Mouse (Mus musculus): ENCODE data around the gene Eef1akmt2. TPM values are rescaled to one million over a fixed set of nuclear protein-coding genes. Genes with fewer than 3 reads are reported as not detected.

The Eef1akmt2 gene
- polyA plus RNA-seq, 1 experiment from 2014 or later, result 62.3 TPM

GRCm38 (mm10) chr7:132799119-132800016 is 53.1 kb downstream of the Eef1akmt2 start:
- WGBS, result 84% methylated on average over 5 of the region's 5 CpGs
- no peaks in the 10 kb centered on the region for H3K27me3 ChIP-seq (replicated peaks)
- no peaks in the 10 kb centered on the region for H3K9me3 ChIP-seq
- H3K4me3 ChIP-seq (replicated peaks), result no peak overlapping the region
- H3K4me2 ChIP-seq, result no peak overlapping the region
- ATAC-seq (ENCODE audit: insufficient read depth, low FRiP score, low read depth), result no peak
- H3K9ac ChIP-seq, result no peak overlapping the region
- no peaks in the 10 kb centered on the region for H3K36me3 ChIP-seq
- H3K27ac ChIP-seq, result no peak overlapping the region
- peaks cover 14% of the 10 kb centered on the region; the same call in 1 of the 2 replicates for H3K4me1 ChIP-seq

DNA sequence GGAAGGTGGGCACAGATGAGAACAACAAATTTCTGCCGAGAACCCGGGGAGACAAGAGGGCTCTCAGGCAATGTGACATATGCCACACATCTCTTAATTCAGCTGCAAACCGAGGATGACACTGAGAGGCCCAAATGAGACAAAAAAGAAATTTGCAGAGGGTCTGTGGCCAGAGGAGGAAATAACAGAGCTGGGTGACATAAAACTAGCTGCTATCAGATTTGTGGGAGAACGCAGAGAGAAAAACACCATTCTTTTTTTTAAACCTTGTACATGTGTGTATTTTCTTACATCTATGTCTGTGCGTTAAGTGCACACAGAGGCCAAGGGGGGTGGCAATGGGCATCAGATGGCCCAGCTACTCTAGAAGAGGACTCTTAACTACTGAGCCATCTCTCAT is 57.3 kb downstream of the Eef1akmt2 start:
- H3K27me3 ChIP-seq (replicated peaks), result no peaks in the 10 kb centered on the region
- 85% methylated on average over 5 of the region's 5 CpGs for WGBS
- no peak for ATAC-seq (ENCODE audit: insufficient read depth, low FRiP score, low read depth)
- no peak overlapping the region for H3K27ac ChIP-seq
- no peak overlapping the region for H3K9ac ChIP-seq
- H3K4me1 ChIP-seq, result 0 out of 2 replicates have a peak, but pooled peaks cover 13% of the 10 kb centered on the region
- H3K9me3 ChIP-seq, result no peaks in the 10 kb centered on the region
- H3K4me2 ChIP-seq, result no peak overlapping the region
- no peaks in the 10 kb centered on the region for H3K36me3 ChIP-seq
- no peak overlapping the region for H3K4me3 ChIP-seq (replicated peaks)

- H3K4me1 ChIP-seq, result 0 out of 2 replicates have a peak, but pooled peaks cover 14% of the 10 kb centered on the region
- H3K27ac ChIP-seq, result no peak overlapping the region
- WGBS, result 62% methylated on average over 6 of the region's 6 CpGs
- no peaks in the 10 kb centered on the region for H3K9me3 ChIP-seq
- H3K4me3 ChIP-seq (replicated peaks), result no peak overlapping the region
- no peak for ATAC-seq (ENCODE audit: insufficient read depth, low FRiP score, low read depth)
- no peaks in the 10 kb centered on the region for H3K36me3 ChIP-seq
- H3K27me3 ChIP-seq (replicated peaks), result no peaks in the 10 kb centered on the region
- no peak overlapping the region for H3K9ac ChIP-seq
- H3K4me2 ChIP-seq, result no peak overlapping the region
These were observed 59.0 kb downstream of the Eef1akmt2 start for GRCm38 (mm10) chr7:132793467-132793866.

DNA sequence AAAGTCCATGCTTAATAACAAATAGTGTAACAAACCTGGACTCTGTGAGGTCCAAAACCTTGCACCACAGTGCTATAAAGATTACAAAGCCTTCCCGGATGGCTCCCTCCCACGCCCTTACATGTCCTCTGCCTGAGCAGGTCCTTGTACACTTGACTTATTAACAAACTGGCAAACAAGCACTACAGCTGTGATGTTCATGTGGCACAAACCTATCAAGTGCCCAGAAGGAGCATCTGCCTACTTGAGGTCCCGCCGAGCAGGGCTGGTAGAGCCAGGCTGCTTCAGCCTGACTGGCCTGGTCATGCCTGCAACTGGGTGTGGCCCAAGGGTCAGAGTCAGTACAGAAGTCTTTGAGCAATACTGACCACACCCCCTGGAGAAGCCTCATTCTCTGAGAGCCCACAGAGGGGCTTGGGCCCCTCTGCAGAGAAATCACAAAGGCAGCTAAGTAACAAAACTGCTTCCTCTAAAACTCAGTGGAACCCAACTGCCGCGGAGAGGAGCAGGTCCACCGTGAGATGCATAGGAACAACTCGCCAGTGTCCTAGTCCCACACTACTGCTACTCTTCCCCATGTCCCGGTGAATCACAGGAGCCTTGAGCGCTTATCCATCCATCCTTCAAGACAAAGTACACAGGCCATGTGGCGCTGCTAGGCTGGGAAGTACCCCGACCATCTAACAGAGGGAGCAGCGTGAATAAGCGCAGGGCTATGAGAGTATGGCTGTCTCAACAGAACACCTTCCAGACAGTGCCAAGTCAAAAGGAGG is 61.8 kb downstream of the Eef1akmt2 start:
- Histone ChIP-seq H3K4me3 (replicated peaks) (no peak overlapping the region), H3K4me1 (peaks cover 28% of the 10 kb centered on the region), H3K9me3 (no peaks in the 10 kb centered on the region), H3K27me3 (replicated peaks) (no peaks in the 10 kb centered on the region), H3K27ac (no peak overlapping the region), H3K4me2 (no peak overlapping the region), H3K9ac (no peak overlapping the region), H3K36me3 (no peaks in the 10 kb centered on the region)
- WGBS, result 84% methylated on average over 14 of the region's 14 CpGs
- ATAC-seq (ENCODE audit: insufficient read depth, low FRiP score, low read depth), result no peak

GRCm38 (mm10) chr7:132788826-132789225 is 63.6 kb downstream of the Eef1akmt2 start:
- no peak for ATAC-seq (ENCODE audit: insufficient read depth, low FRiP score, low read depth)
- Histone ChIP-seq H3K27ac (no peak overlapping the region), H3K4me2 (no peak overlapping the region), H3K9ac (no peak overlapping the region), H3K9me3 (no peaks in the 10 kb centered on the region), H3K36me3 (no peaks in the 10 kb centered on the region), H3K27me3 (replicated peaks) (no peaks in the 10 kb centered on the region), H3K4me3 (replicated peaks) (no peak overlapping the region), H3K4me1 (peaks cover 35% of the 10 kb centered on the region)
- 90% methylated on average over 13 of the region's 13 CpGs for WGBS

GRCm38 (mm10) chr7:132787496-132788190 is 64.8 kb downstream of the Eef1akmt2 start:
- H3K4me3 ChIP-seq (replicated peaks), result no peak overlapping the region
- peaks cover 30% of the 10 kb centered on the region for H3K4me1 ChIP-seq
- H3K36me3 ChIP-seq, result no peaks in the 10 kb centered on the region
- H3K4me2 ChIP-seq, result no peak overlapping the region
- no peaks in the 10 kb centered on the region for H3K9me3 ChIP-seq
- WGBS, result 76% methylated on average over 4 of the region's 4 CpGs
- H3K9ac ChIP-seq, result no peak overlapping the region
- ATAC-seq (ENCODE audit: insufficient read depth, low FRiP score, low read depth), result no peak
- H3K27ac ChIP-seq, result no peak overlapping the region
- H3K27me3 ChIP-seq (replicated peaks), result no peaks in the 10 kb centered on the region

DNA sequence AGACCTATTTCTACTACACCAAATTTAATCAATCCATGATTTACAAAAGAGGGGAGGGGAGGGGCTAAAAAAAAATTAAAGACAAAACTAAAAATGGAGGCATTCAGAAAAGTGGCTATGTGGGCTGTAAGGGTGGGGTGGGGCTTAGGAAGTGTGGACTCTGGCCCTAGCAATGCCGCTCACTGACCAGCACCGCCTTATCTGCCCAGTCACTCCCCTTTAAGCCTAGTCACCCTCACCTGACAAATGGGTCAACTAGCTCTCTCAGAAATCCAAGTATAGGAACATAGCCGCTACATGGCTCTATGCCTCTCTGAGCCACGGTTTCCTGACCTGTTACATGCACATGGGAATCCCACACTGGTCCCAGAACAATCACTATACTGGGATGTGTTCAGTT is 65.5 kb downstream of the Eef1akmt2 start:
- peak; percentile 47; the same call in 1 of the 2 replicates for ATAC-seq (ENCODE audit: insufficient read depth, low FRiP score, low read depth)
- no peak overlapping the region for H3K9ac ChIP-seq
- WGBS, result 89% methylated on average over 4 of the region's 4 CpGs

DNA sequence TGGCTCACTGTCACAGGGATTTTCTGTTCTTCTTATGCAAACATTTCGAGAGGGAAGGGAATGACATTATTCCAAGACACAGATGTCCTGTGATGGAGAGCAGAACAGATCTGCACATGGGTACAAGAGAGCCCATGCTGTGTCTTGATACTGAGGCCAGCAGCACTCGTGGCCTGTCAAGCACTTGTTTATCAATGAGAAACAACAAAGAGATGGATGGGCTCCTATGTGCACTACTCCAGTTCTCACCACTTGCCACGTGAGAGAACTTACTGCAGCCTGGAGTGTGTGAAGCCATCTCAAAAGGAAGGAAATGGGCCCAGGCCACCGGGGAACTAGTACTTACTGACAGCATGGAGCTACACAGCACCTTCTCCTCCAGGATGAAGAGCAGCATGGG is 66.0 kb downstream of the Eef1akmt2 start:
- no peak for ATAC-seq (ENCODE audit: insufficient read depth, low FRiP score, low read depth)
- H3K36me3 ChIP-seq, result no peaks in the 10 kb centered on the region
- H3K4me1 ChIP-seq, result peaks cover 38% of the 10 kb centered on the region
- H3K4me3 ChIP-seq (replicated peaks), result no peak overlapping the region
- no peak overlapping the region for H3K4me2 ChIP-seq
- H3K9ac ChIP-seq, result no peak overlapping the region
- H3K27ac ChIP-seq, result peak overlapping the region; percentile 61
- H3K9me3 ChIP-seq, result no peaks in the 10 kb centered on the region
- WGBS, result 32% methylated on average over 4 of the region's 4 CpGs
- no peaks in the 10 kb centered on the region for H3K27me3 ChIP-seq (replicated peaks)

More for the DNA sequence above, 65.5 kb downstream of the Eef1akmt2 start:
- no peaks in the 10 kb centered on the region for H3K9me3 ChIP-seq
- H3K36me3 ChIP-seq, result no peaks in the 10 kb centered on the region
- no peak overlapping the region for H3K4me2 ChIP-seq
- no peaks in the 10 kb centered on the region for H3K27me3 ChIP-seq (replicated peaks)
- peaks cover 33% of the 10 kb centered on the region for H3K4me1 ChIP-seq
- H3K4me3 ChIP-seq (replicated peaks), result no peak overlapping the region
- H3K27ac ChIP-seq, result peak overlapping the region; percentile 61

DNA sequence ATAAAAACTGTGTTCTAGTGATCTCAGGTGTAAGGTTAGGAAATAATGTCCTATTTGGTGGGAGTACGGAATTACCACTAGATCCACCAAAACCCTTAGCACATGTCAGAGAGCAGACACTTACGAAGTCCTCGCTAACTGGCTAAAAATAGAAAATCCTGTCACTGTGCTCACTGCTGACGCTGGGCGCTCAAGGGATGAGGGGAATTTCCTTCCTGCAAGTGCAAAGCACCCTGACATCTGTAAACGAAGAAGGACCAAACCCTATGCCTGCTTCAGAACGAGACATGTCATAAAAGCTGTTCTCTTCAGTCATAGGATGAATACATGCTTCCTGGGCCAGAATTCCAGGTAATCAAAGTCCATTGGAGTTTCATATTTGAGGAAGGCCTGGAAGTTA is 66.5 kb downstream of the Eef1akmt2 start:
- H3K27me3 ChIP-seq (replicated peaks), result no peaks in the 10 kb centered on the region
- 51% methylated on average over 7 of the region's 7 CpGs for WGBS
- no peaks in the 10 kb centered on the region for H3K9me3 ChIP-seq
- no peak for ATAC-seq (ENCODE audit: insufficient read depth, low FRiP score, low read depth)
- peaks cover 40% of the 10 kb centered on the region for H3K4me1 ChIP-seq
- no peak overlapping the region for H3K4me3 ChIP-seq (replicated peaks)
- H3K9ac ChIP-seq, result no peak overlapping the region
- H3K4me2 ChIP-seq, result no peak overlapping the region
- peak overlapping the region; percentile 61; the same call in 1 of the 2 replicates for H3K27ac ChIP-seq
- no peaks in the 10 kb centered on the region for H3K36me3 ChIP-seq

DNA sequence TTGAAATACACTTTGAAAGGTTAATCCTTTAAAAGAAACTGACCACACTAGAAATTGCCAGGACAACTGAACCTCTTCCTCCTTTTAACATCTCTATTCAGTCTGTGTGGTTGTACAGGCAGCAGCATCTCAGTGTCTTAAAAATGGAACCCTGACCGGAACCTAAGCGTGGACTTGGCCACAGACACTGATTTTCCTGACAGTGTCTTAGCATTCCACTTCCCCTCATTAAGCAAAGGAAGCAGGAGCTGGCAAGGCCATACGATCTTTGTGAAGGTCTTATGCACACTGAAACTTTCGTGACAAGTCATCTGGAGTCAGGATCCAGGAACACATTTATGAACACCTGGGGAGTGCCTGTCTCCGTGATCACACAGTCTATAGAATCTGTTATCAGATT is 68.4 kb downstream of the Eef1akmt2 start:
- 78% methylated on average over 5 of the region's 5 CpGs for WGBS
- Histone ChIP-seq H3K9ac (no peak overlapping the region), H3K27ac (no peak overlapping the region), H3K36me3 (no peaks in the 10 kb centered on the region), H3K4me3 (replicated peaks) (no peak overlapping the region), H3K9me3 (no peaks in the 10 kb centered on the region), H3K4me1 (peaks cover 42% of the 10 kb centered on the region), H3K4me2 (no peak overlapping the region), H3K27me3 (replicated peaks) (no peaks in the 10 kb centered on the region)
- no peak for ATAC-seq (ENCODE audit: insufficient read depth, low FRiP score, low read depth)

- 55% methylated on average over 6 of the region's 6 CpGs for WGBS
These were observed 70.6 kb downstream of the Eef1akmt2 start for GRCm38 (mm10) chr7:132781850-132782249.

More at GRCm38 (mm10) chr7:132781850-132782249, 70.6 kb downstream of the Eef1akmt2 start:
- Histone ChIP-seq H3K4me3 (replicated peaks) (no peak overlapping the region), H3K9me3 (no peaks in the 10 kb centered on the region), H3K4me1 (peaks cover 38% of the 10 kb centered on the region), H3K4me2 (no peak overlapping the region), H3K27ac (peak overlapping the region; percentile 27; the same call in 1 of the 2 replicates), H3K27me3 (replicated peaks) (no peaks in the 10 kb centered on the region), H3K36me3 (no peaks in the 10 kb centered on the region), H3K9ac (no peak overlapping the region)
- ATAC-seq (ENCODE audit: insufficient read depth, low FRiP score, low read depth), result no peak
